Comparison of ENCODE assay signal across 8 mouse cellular contexts in the genomic region with DNA sequence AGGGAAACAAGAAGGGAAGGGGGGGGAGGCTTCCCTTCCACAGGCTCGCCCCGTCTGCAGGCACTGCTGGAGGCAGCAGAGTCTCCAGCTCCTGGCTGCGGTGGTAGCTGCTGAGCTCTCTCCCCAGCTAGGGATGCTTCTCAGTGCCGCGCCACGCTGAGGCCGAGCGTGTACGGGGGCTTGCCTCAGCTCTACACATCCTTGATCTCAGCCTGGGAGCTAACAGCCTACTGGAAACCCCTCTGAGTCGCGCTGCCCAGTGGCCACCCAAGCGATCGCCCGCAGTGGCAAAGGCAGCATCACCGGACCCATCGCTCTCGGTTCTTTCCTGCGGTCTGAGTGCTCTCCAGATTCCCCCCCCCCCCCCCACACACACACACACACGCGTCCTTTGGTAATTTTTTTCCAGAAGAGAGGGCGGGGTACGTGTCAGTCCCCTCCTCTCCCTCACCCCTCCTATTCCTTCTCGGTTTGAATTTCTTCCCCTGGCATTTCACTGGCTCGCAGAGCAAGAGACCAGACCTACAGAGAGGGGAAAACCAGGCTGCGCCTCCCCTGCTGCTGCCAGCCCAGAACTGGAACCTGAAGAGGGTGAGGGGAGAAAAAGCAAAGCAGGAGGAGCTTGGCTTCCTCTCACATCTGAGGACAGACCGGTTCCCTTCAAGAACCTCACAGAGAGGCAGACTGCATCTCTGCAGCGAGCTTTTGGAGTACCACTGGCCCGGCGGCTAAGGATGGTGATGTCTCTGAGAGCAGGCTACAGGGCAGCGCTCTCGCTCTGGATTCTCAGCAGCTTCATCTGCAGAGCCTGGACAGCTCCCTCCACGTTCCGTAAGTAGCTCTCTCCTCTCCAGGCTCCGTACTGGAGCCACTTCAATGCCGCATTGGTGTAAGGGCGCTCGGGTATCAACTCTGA. TPM values are rescaled to one million over a fixed set of nuclear protein-coding genes. Genes with fewer than 3 reads are reported as not detected.
DNase-seq lines count a peak whose midpoint lies in the region; ATAC-seq lines count a peak whose summit lies in the region.

No protein-coding gene starts in this region.

- H3K9ac ChIP-seq in heart, embryonic 12.5 days: no peak overlapping the region

- WGBS in heart, embryonic 12.5 days: 7% methylated on average over 35 of the region's 37 CpGs

- DNase-seq in heart, adult 18-20 months: no peak
- DNase-seq in cerebellum, postnatal 36 days: peak; percentile 70 to 77
- DNase-seq in frontal cortex, postnatal 36 days (ENCODE audit: low spot score in 2 of 2): peak; percentile 81 to 84
- DNase-seq in left cerebral cortex, postnatal 36 days (ENCODE audit: low spot score in 2 of 2): peak; percentile 77 to 79
- DNase-seq in right cerebral cortex, adult 2 months (ENCODE audit: low spot score in 2 of 2): peak; percentile 71 to 75
- DNase-seq in urinary bladder, postnatal 10 days (ENCODE audit: low spot score): no peak
- no peak for DNase-seq in lung, postnatal 36 days

- H3K27ac ChIP-seq in heart, embryonic 12.5 days (ENCODE audit: poor library complexity, severe bottlenecking): no peak overlapping the region

- no peaks in the 10 kb centered on the region for H3K4me1 ChIP-seq in heart, embryonic 12.5 days (replicated peaks)

- H3K36me3 ChIP-seq in heart, embryonic 12.5 days: no peaks in the 10 kb centered on the region

- no peaks in the 10 kb centered on the region for H3K9me3 ChIP-seq in heart, embryonic 12.5 days (replicated peaks)

- peaks cover 12% of the 10 kb centered on the region for H3K27me3 ChIP-seq in heart, embryonic 12.5 days (replicated peaks)

- H3K4me2 ChIP-seq in heart, embryonic 12.5 days: no peak overlapping the region

- intact Hi-C loops in left cerebral cortex, postnatal 36 days (cut with DNase I): loop anchor here (5.0 kb wide), 1 partner anchor 1902 kb away; no protein-coding TSS in a partner anchor

- no peak overlapping the region for H3K4me3 ChIP-seq in heart, embryonic 12.5 days

- ATAC-seq in heart, embryonic 12.5 days (ENCODE audit: insufficient number of reproducible peaks, low FRiP score): 0 out of 2 replicates have a peak, but pooled peaks have one; percentile 25

RNA-seq across cellular contexts. Expression of a gene that starts 0.7 kb away (rescaled TPM):
- 0.51 and 0.59 TPM in 2 replicates for polyA plus RNA-seq in heart, embryonic 12.5 days (2016; fragmentation: Nextera tagmentation; extraction: Ambion mirVana)
- total RNA-seq in heart, adult 18-20 months (2021): under 1 TPM in 1 of 2 experiments, not detected in 1; 0.23 TPM
- total RNA-seq in left cerebral cortex, postnatal 36 days (2021): 100 to 1,000 TPM; 118 to 122 TPM

Comparison
In these comparisons a context has a peak if more than half of its experiments do, and no peak if none do; other contexts are left out.
1. DNase-seq: peak in cerebellum, postnatal 36 days (2 of 2), frontal cortex, postnatal 36 days (2 of 2), left cerebral cortex, postnatal 36 days (2 of 2) and right cerebral cortex, adult 2 months (2 of 2); none in heart, adult 18-20 months (0 of 2), urinary bladder, postnatal 10 days (single experiment) and lung, postnatal 36 days (single experiment).
2. RNA of a gene that starts 0.7 kb away (total RNA-seq): 118 to 122 TPM in left cerebral cortex, postnatal 36 days; 0.23 TPM in heart, adult 18-20 months; every median in the first group is over 10 times any median in the second.